In genomic region chr1:109223571-109223970, GRCm38 (mm10) we compare ENCODE assay signal across 16 mouse cellular contexts.
"Had no signal": no experiment of that assay in that cellular context is flagged by ENCODE, and none has a peak within 500 bp of the region (broad histone marks: within the 10 kb centered on the region; RNA-seq: fewer than 3 reads in every experiment).

No protein-coding gene starts in this region.

- ATAC-seq: hindbrain, embryonic 16.5 days; inflammation-experienced regulatory T-cells, adult 6 months; intestine, embryonic 15.5 days; intestine, postnatal 0 days had no signal

- DNase-seq: gastrocnemius, adult 2 months; gastrocnemius, postnatal 10 days; gastrocnemius, postnatal 25 days; heart, adult 18-20 months; heart, postnatal 10 days; heart, postnatal 4 days; kidney, adult 18-20 months; kidney, adult 8-10 months; kidney, postnatal 10 days; kidney, postnatal 36 days; liver; liver, embryonic 13.5 days had no signal
